Mouse (Mus musculus) hindbrain, embryonic 12.5 days (tissue): ENCODE data around the gene Ntng2. TPM values are rescaled to one million over a fixed set of nuclear protein-coding genes. Genes with fewer than 3 reads are reported as not detected.

Experiments used
- ATAC-seq: fragments of 200-750 bp; cut with Nextera tagmentation; 2 replicates; pipeline ENCODE4 v1.8.0; 2017; ENCODE audit warnings: moderate TSS enrichment; ENCODE audit not compliant: low FRiP score
- H3K27ac ChIP-seq: fragments of 300-500 bp; sonication (generic); 2 replicates; pipeline ENCODE4 v1.5.1; 2016; ENCODE audit warnings: mild to moderate bottlenecking
- H3K27me3 ChIP-seq: fragments of 300-500 bp; sonication (generic); 2 replicates; pipeline ENCODE4 v1.6.1; 2016; ENCODE audit warnings: mild to moderate bottlenecking
- H3K36me3 ChIP-seq: fragments of 300-500 bp; sonication (generic); 2 replicates; pipeline ENCODE4 v1.6.1; 2016; ENCODE audit warnings: mild to moderate bottlenecking
- H3K4me1 ChIP-seq: fragments of 300-500 bp; sonication (generic); 2 replicates; pipeline ENCODE4 v1.6.1; 2016
- H3K4me2 ChIP-seq: fragments of 300-500 bp; sonication (generic); replicated peaks from 2 replicates; pipeline ENCODE4 v1.6.1; 2016; ENCODE audit warnings: mild to moderate bottlenecking
- H3K4me3 ChIP-seq: fragments of 300-500 bp; sonication (generic); 2 replicates; pipeline ENCODE4 v1.5.1; 2016; ENCODE audit warnings: mild to moderate bottlenecking
- H3K9ac ChIP-seq: fragments of 300-500 bp; sonication (generic); 2 replicates; pipeline ENCODE4 v1.6.1; 2016; ENCODE audit warnings: mild to moderate bottlenecking, moderate library complexity
- H3K9me3 ChIP-seq: fragments of 300-500 bp; sonication (generic); replicated peaks from 2 replicates; pipeline ENCODE4 v1.6.1; 2016; ENCODE audit warnings: mild to moderate bottlenecking
- WGBS: fragments of 180-500 bp; shearing (Covaris S2); methylation state at CpG from one replicate; pipeline ENCODE4 v1.1.7; 2016; 5-methylcytosine and 5-hydroxymethylcytosine counted together
- polyA plus RNA-seq: library from polyadenylated mRNA; unstranded; fragments of >200 nt; fragmentation: Nextera tagmentation; extraction: Ambion mirVana; gene quantifications from 2 replicates; pipeline ENCODE4 v1.2.1, GENCODE M21; 2016

Gene Ntng2
- polyA plus RNA-seq, 1 experiment from 2014 or later = 2.6 TPM

DNA sequence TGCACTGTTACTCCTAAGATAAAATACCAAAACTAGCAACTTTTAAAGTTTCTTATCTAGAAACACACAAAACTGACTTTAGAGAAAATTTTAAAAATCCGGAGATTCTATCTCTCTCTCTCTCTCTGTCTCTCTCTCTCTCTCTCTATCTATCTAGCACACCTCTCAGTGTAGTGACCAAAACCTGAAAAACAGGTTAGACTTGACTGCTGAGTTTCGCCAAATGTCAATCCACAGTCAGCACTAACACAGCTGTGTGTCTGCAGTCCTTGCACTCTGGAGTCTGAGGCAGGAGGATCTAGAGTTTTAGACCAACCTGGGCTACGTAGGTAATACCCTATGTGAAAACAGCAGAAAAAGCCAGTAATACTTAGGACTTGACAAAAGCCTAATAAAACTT is 77.9 kb downstream of the Ntng2 start:
- H3K9ac ChIP-seq = no peak overlapping the region
- H3K4me3 ChIP-seq = no peak overlapping the region
- WGBS = 84% methylated on average over 3 of the region's 3 CpGs
- H3K27me3 ChIP-seq = no peaks in the 10 kb centered on the region
- no peaks in the 10 kb centered on the region for H3K4me1 ChIP-seq
- ATAC-seq = no peak
- no peaks in the 10 kb centered on the region for H3K9me3 ChIP-seq
- no peak overlapping the region for H3K4me2 ChIP-seq
- peaks cover 84% of the 10 kb centered on the region for H3K36me3 ChIP-seq
- H3K27ac ChIP-seq = no peak overlapping the region

DNA sequence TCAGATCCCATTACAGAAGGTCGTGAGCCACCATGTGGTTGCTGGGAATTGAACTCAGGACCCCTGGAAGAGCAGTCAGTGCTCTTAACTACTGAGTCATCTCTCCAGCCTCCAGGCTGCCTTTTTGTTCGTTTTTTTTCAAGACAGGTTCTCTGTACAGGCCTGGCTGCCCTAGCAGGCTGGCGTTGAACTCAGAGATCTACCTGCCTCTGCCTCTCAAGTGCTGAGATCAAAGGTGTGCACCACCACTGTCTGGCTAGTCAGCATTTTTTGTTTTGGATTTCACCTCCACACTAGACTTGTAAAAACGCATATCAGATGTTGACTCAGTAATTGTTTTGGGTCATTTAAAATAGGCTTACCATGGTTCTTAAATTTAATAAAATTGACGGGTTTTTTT is 84.7 kb downstream of the Ntng2 start:
- Histone ChIP-seq H3K27me3 (no peaks in the 10 kb centered on the region), H3K4me3 (no peak overlapping the region), H3K27ac (no peak overlapping the region), H3K36me3 (peaks cover 71% of the 10 kb centered on the region), H3K9me3 (no peaks in the 10 kb centered on the region), H3K9ac (no peak overlapping the region), H3K4me2 (no peak overlapping the region), H3K4me1 (no peaks in the 10 kb centered on the region)
- 90% methylated on average over 5 of the region's 5 CpGs for WGBS
- no peak for ATAC-seq

- Histone ChIP-seq H3K4me3 (no peak overlapping the region), H3K9me3 (no peaks in the 10 kb centered on the region), H3K4me1 (no peaks in the 10 kb centered on the region), H3K4me2 (no peak overlapping the region), H3K27me3 (no peaks in the 10 kb centered on the region), H3K9ac (no peak overlapping the region), H3K36me3 (peaks cover 73% of the 10 kb centered on the region), H3K27ac (no peak overlapping the region)
- 50% methylated on average over 2 of the region's 2 CpGs for WGBS
- no peak for ATAC-seq
Measured at GRCm38 (mm10) chr2:29151941-29152340, 100.9 kb downstream of the Ntng2 start.

Other genes with a start within 250 kb of the Ntng2 start
- gene Cfap77, start 197.9 kb downstream of the Ntng2 start, polyA plus RNA-seq = 0.40 and 0.82 TPM in 2 replicates
- gene Ttf1, start 192.7 kb downstream of the Ntng2 start, polyA plus RNA-seq = 11.5 and 12.0 TPM in 2 replicates
- gene Setx, start 128.8 kb downstream of the Ntng2 start, polyA plus RNA-seq = 17.4 and 20.0 TPM in 2 replicates
- 57.7 and 65.3 TPM in 2 replicates for gene Med27, start 93.8 kb upstream of the Ntng2 start, polyA plus RNA-seq